Mouse (Mus musculus): ENCODE results near the gene Gp5.

GRCm38 (mm10) chr16:30265611-30266010, 45.0 kb downstream of the Gp5 start:
- no peak for TF ChIP-seq NANOG (IDR thresholded peaks at IDR 0.05; ENCODE audit: borderline replicate concordance, low read length)
- TF ChIP-seq CTCF (conservative IDR thresholded peaks at IDR 0.05; ENCODE audit: low read length): no peak
- no peak for TF ChIP-seq POU5F1 (IDR thresholded peaks at IDR 0.05; ENCODE audit: borderline replicate concordance, low read length)

Measured in E14TG2a.4 (cell line).